Mouse (Mus musculus): ENCODE results near the gene Rasl10b. TPM values are rescaled to one million over a fixed set of nuclear protein-coding genes. Genes with fewer than 3 reads are reported as not detected.
A peak's percentile ranks its signal among the peaks of the same experiment; 100 is the strongest.

The Rasl10b gene
- total RNA-seq, 2 experiments from 2014 or later = 229 to 234 TPM

GRCm38 (mm10) chr11:83421305-83421704, 12.4 kb downstream of the Rasl10b start:
- DNase-seq (ENCODE audit: low spot score in 2 of 2) = no peak
- intact Hi-C loops (cut with DNase I) = loop anchor here (5.0 kb wide), 1 partner anchor 94 kb away; no protein-coding TSS in a partner anchor

DNA sequence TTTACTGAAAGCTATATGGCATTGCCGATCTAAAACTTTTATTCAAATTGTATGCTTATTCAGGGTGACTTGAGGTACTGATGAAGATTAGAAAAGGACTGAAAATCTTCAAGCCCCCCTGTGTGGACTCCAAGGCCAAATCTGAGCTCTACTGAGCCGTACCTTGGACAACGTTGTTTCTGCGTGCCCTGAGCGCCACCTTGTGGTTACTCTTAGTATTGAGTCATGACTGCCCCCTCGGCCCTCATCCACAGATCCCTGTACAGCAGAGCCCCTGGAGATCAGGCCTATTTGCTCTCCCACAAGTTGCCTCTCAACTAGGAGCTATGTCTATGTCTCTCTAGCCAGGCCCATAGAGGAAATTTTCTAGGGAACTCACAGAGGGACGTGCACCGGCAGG, 15.7 kb downstream of the Rasl10b start:
- intact Hi-C loops (cut with DNase I) = loop anchor here (2.0 to 5.0 kb wide), 2 partner anchors 68 to 97 kb away; no protein-coding TSS in a partner anchor
- peak; percentile 81 to 86 for DNase-seq (ENCODE audit: low spot score in 2 of 2)

- intact Hi-C loops (cut with DNase I) = no loop called here
- DNase-seq (ENCODE audit: low spot score in 2 of 2) = no peak
Measured at GRCm38 (mm10) chr11:83426964-83427363, 18.0 kb downstream of the Rasl10b start.

DNA sequence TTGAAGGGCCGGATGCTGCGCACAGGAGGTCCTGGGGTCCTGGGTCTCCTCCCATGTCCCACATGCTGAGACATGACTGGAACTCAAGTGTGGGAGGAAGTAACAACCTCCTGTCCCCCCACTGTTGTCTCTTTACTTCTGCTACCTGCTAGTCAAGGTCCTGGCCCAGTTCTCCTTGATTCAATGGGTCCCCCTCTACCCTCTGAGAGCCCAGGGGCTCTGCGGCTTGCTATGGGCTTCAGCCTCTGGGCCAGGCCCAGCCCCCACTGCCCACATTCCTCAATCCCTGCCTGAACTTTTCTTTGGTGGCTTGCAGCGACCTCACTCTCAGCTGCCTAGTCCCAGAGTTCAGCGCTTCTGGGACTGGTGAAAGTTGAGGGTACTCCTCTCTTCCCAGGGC, 20.4 kb downstream of the Rasl10b start, which contains the start of gene Gas2l2:
Gene Gas2l2, minus strand, starts transcription at position 101 of the 400 bp plus-strand sequence.
- DNase-seq (ENCODE audit: low spot score in 2 of 2) = no peak
- intact Hi-C loops (cut with DNase I) = no loop called here

DNA sequence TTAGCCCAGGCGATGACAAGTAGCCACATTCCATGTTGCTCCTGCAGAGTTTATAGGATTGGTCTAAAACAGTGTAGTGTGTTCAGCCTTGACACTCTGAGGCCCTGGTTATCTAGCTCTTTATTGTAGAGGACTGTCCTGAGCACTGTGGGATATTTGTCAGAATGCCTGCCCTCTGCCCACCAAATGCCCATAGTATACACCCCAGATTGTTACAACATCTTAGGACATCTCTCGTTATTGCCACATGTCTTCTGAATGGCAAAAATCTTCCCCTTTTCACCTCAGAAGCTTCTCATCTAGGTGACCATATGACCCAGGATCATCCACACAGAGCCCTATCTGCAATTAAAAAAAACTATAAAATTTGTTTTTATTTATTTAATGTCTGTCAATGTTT, 23.6 kb downstream of the Rasl10b start:
- intact Hi-C loops (cut with DNase I) = no loop called here
- DNase-seq (ENCODE audit: low spot score in 2 of 2) = no peak

DNA sequence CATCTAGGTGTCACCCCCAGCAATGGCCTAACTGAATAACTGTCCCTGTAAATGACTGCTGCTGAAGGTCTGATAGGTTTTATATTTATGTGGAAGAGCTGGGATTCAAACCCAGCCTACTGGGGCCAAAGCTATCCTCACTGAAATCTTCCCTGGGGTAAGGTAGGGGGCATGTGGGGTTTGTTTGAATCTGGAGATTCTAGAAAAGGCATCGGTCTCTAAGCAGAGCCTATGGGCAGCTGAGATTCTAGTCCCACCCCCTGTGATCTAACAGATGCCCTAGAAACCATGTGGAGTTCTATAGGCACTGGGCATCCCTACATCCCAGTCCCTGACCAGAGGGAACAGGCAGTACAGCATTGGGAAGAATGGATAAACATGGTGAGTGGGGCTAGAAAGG, 28.4 kb downstream of the Rasl10b start, which contains the start of gene 1700020L24Rik:
Gene 1700020L24Rik, plus strand, starts transcription at position 301 of the 400 bp plus-strand sequence.
- DNase-seq (ENCODE audit: low spot score in 2 of 2) = no peak

DNA sequence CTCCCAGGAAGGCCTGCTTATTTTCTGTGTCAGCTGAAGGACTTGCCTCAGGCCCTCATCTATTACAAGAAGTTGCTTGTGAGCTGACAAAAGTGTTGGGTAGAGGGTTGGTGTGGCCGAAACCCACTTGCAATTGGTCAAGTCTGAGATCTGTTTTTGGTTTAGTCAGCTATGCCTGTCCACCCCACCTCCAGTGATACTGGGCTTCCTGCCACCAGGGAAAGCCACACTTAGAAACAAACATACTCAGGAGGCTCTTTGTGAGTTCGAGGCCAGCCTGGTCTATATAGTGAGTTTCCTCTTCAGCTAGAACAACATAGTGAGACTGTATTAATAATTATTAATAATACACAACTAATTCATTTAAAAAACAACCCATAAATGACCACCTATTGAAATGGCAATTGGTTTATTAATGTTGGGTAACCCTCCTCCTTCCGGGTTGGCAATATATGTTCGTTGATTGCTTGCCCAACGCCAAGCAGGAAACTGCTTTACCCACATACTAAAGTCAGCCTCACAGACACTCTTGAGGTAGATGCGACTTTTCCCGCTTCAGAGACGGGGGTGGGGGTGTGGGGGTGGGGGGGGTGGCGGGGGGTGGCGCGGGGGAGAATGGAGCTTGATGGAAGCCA, 30.6 kb downstream of the Rasl10b start:
- intact Hi-C loops (cut with DNase I) = loop anchor here (5.0 kb wide), 1 partner anchor 298 kb away; no protein-coding TSS in a partner anchor
- no peak for DNase-seq (ENCODE audit: low spot score in 2 of 2)

More for the DNA sequence above, 28.4 kb downstream of the Rasl10b start, which contains the start of gene 1700020L24Rik:
- intact Hi-C loops (cut with DNase I) = no loop called here

- intact Hi-C loops (cut with DNase I) = loop anchor here (5.0 kb wide), 1 partner anchor 297 kb away; no protein-coding TSS in a partner anchor
- DNase-seq (ENCODE audit: low spot score in 2 of 2) = peak; percentile 83 to 88
Measured at GRCm38 (mm10) chr11:83440081-83441064, 31.4 kb downstream of the Rasl10b start.

GRCm38 (mm10) chr11:83441235-83441634, 32.3 kb downstream of the Rasl10b start:
- intact Hi-C loops (cut with DNase I) = loop anchor here (5.0 kb wide), 1 partner anchor 296 kb away; no protein-coding TSS in a partner anchor
- DNase-seq (ENCODE audit: low spot score in 2 of 2) = no peak

- peak; percentile 83 to 87 for DNase-seq (ENCODE audit: low spot score in 2 of 2)
- intact Hi-C loops (cut with DNase I) = loop anchor here (1.0 to 5.0 kb wide), 2 partner anchors 30 to 295 kb away; no protein-coding TSS in a partner anchor
Measured at GRCm38 (mm10) chr11:83442596-83443267, 33.8 kb downstream of the Rasl10b start.

- intact Hi-C loops (cut with DNase I) = loop anchor here (1.0 to 5.0 kb wide), 2 partner anchors 28 to 293 kb away; no protein-coding TSS in a partner anchor
- DNase-seq (ENCODE audit: low spot score in 2 of 2) = no peak
Measured at GRCm38 (mm10) chr11:83443824-83444223, 34.9 kb downstream of the Rasl10b start.

DNA sequence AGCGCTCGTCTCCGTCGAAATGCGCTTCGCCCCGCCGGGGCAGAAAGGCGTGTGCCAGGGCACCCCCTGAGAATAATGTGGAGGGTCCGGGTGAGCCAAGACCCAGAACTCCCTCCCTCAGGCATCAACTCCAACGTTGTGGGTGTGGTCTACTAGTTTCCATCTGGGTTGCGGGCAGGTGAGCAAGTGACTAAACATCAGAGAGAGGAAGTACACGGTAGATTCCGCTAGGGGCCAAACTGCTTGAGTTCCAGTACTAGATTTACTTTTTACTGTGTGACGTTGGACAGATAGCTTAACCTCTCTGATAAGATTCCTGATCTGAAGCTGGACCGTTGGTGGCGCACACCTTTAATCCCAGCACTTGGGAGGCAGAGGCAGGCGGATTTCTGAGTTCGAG, 36.1 kb downstream of the Rasl10b start:
- DNase-seq (ENCODE audit: low spot score in 2 of 2) = no peak
- intact Hi-C loops (cut with DNase I) = no loop called here

DNA sequence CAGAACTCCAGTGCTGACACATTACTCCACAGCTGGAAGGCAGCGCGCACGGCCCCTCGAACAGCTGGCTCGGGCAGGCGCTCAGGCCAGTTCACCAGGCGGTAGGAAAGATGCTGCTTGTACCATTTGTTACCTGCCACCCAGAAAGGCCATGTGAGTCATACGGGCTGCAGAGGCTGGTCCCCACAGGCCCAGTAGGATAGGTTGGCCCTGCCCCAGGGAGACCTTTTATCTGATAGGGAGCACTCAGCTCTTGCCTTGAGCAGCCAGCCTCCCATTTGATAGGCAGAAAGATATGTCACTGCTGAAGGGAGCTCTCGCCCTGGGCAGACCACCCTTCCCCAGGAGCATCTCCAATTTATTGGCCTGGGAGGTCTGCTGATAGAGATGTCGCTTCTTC, 38.7 kb downstream of the Rasl10b start:
- DNase-seq (ENCODE audit: low spot score in 2 of 2) = no peak
- intact Hi-C loops (cut with DNase I) = no loop called here

DNA sequence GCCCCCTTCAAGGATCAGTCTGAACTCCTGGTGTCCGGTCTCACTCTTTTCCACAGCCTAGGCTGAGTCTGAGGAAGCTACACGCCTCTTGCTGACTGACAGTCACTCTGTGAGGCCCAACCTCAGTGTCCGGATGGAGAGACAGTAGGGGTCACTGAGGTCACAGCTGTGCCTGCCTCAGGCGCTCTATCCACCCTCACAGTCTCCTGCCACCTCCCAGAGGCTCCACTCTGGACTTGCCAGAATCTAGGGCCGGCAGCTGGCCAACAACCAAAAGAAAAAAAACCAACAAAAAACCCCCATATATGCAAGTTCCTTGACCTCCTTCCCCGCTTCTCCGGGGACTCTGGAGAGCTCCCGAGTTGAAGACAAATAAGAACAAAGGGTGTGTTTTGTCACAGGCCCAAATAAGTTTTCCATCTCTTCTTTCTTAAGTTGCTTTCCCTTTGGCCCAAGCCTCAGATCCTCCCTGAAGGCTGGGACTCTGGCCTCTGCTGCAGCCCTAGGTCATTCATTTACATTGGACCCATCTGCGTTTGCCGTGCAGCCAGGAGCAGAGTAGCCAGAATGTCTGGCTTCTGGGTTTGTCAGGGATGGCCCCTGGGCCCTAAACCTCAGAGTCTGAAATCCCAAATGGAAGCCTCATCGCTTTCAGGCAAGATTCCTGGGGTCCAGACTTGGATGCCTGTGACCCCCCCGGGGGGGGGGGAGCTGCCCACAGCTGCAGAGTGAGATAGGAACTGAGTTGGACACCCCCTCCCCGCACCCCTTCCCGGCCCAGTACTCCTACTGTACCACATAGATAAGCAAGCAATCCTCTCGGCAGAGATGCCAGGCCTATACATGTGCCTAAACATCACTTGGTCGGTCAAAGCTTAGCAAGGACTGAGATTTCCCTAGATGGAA, 39.3 kb downstream of the Rasl10b start:
- DNase-seq (ENCODE audit: low spot score in 2 of 2) = no peak
- intact Hi-C loops (cut with DNase I) = no loop called here

DNA sequence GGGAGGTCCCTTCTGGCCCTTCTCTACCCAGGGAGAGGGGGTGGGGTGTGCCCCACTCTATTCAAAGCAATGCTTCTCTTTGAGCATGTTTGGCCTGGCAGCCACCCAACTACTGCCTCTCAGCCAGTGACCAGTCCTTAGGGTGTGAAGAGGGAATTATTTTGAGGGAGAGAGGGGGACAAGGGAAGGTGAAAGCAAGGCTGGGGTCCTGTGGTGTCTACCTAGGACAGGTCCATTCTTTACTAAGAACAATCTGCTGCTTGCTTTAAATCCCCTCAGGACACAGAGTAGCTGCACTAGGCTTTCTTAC, 39.9 kb downstream of the Rasl10b start:
- intact Hi-C loops (cut with DNase I) = no loop called here
- DNase-seq (ENCODE audit: low spot score in 2 of 2) = peak in 1 of 2 experiments; percentile 31

DNA sequence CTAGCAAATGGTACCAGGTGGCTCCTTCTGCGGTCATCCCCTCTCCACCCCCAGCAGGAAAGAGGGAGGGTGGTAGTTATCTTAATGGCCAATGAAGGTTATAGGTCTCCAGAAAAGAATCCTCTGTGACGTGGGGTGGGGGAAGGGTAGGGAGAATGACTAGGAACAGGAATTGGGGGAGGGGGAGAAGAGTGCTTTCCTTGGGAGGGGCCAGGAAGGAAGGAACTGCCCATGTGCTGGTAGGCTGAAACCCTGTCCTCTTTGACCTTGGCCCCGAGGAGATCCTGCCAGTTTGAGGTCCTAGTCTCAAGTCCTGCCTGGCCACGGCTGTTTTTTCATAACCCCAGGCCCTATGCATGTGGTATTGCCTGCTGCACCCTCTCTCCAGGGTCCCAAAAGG, 40.4 kb downstream of the Rasl10b start:
- intact Hi-C loops (cut with DNase I) = no loop called here
- DNase-seq (ENCODE audit: low spot score in 2 of 2) = no peak

GRCm38 (mm10) chr11:83450550-83450949, 41.6 kb downstream of the Rasl10b start:
- intact Hi-C loops (cut with DNase I) = no loop called here

GRCm38 (mm10) chr11:83451281-83451680, 42.3 kb downstream of the Rasl10b start:
- intact Hi-C loops (cut with DNase I) = no loop called here
- no peak for DNase-seq (ENCODE audit: low spot score in 2 of 2)

More at GRCm38 (mm10) chr11:83450550-83450949, 41.6 kb downstream of the Rasl10b start:
- DNase-seq (ENCODE audit: low spot score in 2 of 2) = no peak
